Mouse (Mus musculus): ENCODE data around the gene Olfr1051. TPM values are rescaled to one million over a fixed set of nuclear protein-coding genes. Genes with fewer than 3 reads are reported as not detected.
"Not testable (repeated sequence)": the region's sequence is repeated elsewhere in the genome, so short reads cannot be mapped to it uniquely, and the experiment has no call there.

Gene Olfr1051
- polyA plus RNA-seq (2014; fragmentation: Nextera tagmentation; extraction: Ambion mirVana), result not detected in 2 replicates

- not testable (repeated sequence) for H3K9ac ChIP-seq (replicated peaks; ENCODE audit: low read depth, low read length); H3K4me3 ChIP-seq (ENCODE audit: low read depth, low read length); H3K4me1 ChIP-seq (ENCODE audit: control insufficient read depth, insufficient read depth, low read length); H3K27me3 ChIP-seq (ENCODE audit: control insufficient read depth, insufficient read depth, low read length); H3K9me3 ChIP-seq (ENCODE audit: control insufficient read depth, low read length); H3K4me2 ChIP-seq (ENCODE audit: low read depth, low read length); H3K36me3 ChIP-seq (ENCODE audit: control insufficient read depth, insufficient read depth, low read length); ATAC-seq (ENCODE audit: low read depth); H3K27ac ChIP-seq (ENCODE audit: low read depth, low read length)
Measured at GRCm38 (mm10) chr2:86278988-86279387, at the start of gene Olfr1051. Olfr1051 (minus strand) TSS chr2:86279088.

- no peaks in the 10 kb centered on the region for H3K4me1 ChIP-seq (ENCODE audit: control insufficient read depth, insufficient read depth, low read length)
- H3K9me3 ChIP-seq (ENCODE audit: control insufficient read depth, low read length), result no peaks in the 10 kb centered on the region
- no peak within 1 kb of the TSS for H3K4me2 ChIP-seq (ENCODE audit: low read depth, low read length)
- H3K27me3 ChIP-seq (ENCODE audit: control insufficient read depth, insufficient read depth, low read length), result no peaks in the 10 kb centered on the region
- WGBS, result 67% methylated on average over 3 of the region's 3 CpGs
- no peak within 1 kb of the TSS for H3K9ac ChIP-seq (replicated peaks; ENCODE audit: low read depth, low read length)
- H3K4me3 ChIP-seq (ENCODE audit: low read depth, low read length), result no peak within 1 kb of the TSS
- no peaks in the 10 kb centered on the region for H3K36me3 ChIP-seq (ENCODE audit: control insufficient read depth, insufficient read depth, low read length)
- no peak within 1 kb of the TSS for H3K27ac ChIP-seq (ENCODE audit: low read depth, low read length)
- no peak for ATAC-seq (ENCODE audit: low read depth)
Measured at GRCm38 (mm10) chr2:86315184-86315583, 36.3 kb upstream of the Olfr1051 start, which contains the start of gene Olfr1053. Olfr1053 (minus strand) TSS chr2:86315284.

GRCm38 (mm10) chr2:86292155-86292554 is 13.3 kb upstream of the Olfr1051 start, which contains the start of gene Olfr1052:
Olfr1052 (plus strand) TSS chr2:86292455.
- Histone ChIP-seq H3K27me3 (ENCODE audit: control insufficient read depth, insufficient read depth, low read length) (no peaks in the 10 kb centered on the region), H3K4me1 (ENCODE audit: control insufficient read depth, insufficient read depth, low read length) (no peaks in the 10 kb centered on the region), H3K4me3 (ENCODE audit: low read depth, low read length) (no peak within 1 kb of the TSS), H3K36me3 (ENCODE audit: control insufficient read depth, insufficient read depth, low read length) (no peaks in the 10 kb centered on the region), H3K9ac (replicated peaks; ENCODE audit: low read depth, low read length) (no peak within 1 kb of the TSS), H3K4me2 (ENCODE audit: low read depth, low read length) (no peak within 1 kb of the TSS), H3K27ac (ENCODE audit: low read depth, low read length) (no peak within 1 kb of the TSS), H3K9me3 (ENCODE audit: control insufficient read depth, low read length) (no peaks in the 10 kb centered on the region)
- no peak for ATAC-seq (ENCODE audit: low read depth)

- H3K4me1 ChIP-seq (ENCODE audit: control insufficient read depth, insufficient read depth, low read length), result not testable (repeated sequence)
Measured at GRCm38 (mm10) chr2:86258228-86258627, 20.7 kb downstream of the Olfr1051 start, which contains the start of gene Olfr1049. Olfr1049 (minus strand) TSS chr2:86258328.

GRCm38 (mm10) chr2:86240189-86240588 is 38.7 kb downstream of the Olfr1051 start, which contains the start of gene Olfr1048:
Olfr1048 (minus strand) TSS chr2:86240289.
- Histone ChIP-seq H3K9ac (replicated peaks; ENCODE audit: low read depth, low read length) (no peak within 1 kb of the TSS), H3K9me3 (ENCODE audit: control insufficient read depth, low read length) (no peaks in the 10 kb centered on the region), H3K4me1 (ENCODE audit: control insufficient read depth, insufficient read depth, low read length) (no peaks in the 10 kb centered on the region), H3K4me2 (ENCODE audit: low read depth, low read length) (no peak within 1 kb of the TSS), H3K4me3 (ENCODE audit: low read depth, low read length) (no peak within 1 kb of the TSS), H3K27ac (ENCODE audit: low read depth, low read length) (no peak within 1 kb of the TSS), H3K27me3 (ENCODE audit: control insufficient read depth, insufficient read depth, low read length) (no peaks in the 10 kb centered on the region), H3K36me3 (ENCODE audit: control insufficient read depth, insufficient read depth, low read length) (no peaks in the 10 kb centered on the region)
- ATAC-seq (ENCODE audit: low read depth), result no peak

More at GRCm38 (mm10) chr2:86258228-86258627, 20.7 kb downstream of the Olfr1051 start, which contains the start of gene Olfr1049:
- H3K36me3 ChIP-seq (ENCODE audit: control insufficient read depth, insufficient read depth, low read length); H3K9me3 ChIP-seq (ENCODE audit: control insufficient read depth, low read length); H3K4me3 ChIP-seq (ENCODE audit: low read depth, low read length); H3K9ac ChIP-seq (replicated peaks; ENCODE audit: low read depth, low read length); H3K4me2 ChIP-seq (ENCODE audit: low read depth, low read length); H3K27ac ChIP-seq (ENCODE audit: low read depth, low read length); H3K27me3 ChIP-seq (ENCODE audit: control insufficient read depth, insufficient read depth, low read length); ATAC-seq (ENCODE audit: low read depth): not testable (repeated sequence)

- Histone ChIP-seq H3K4me3 (ENCODE audit: low read depth, low read length) (no peak within 1 kb of the TSS), H3K4me2 (ENCODE audit: low read depth, low read length) (no peak within 1 kb of the TSS), H3K27ac (ENCODE audit: low read depth, low read length) (no peak within 1 kb of the TSS), H3K36me3 (ENCODE audit: control insufficient read depth, insufficient read depth, low read length) (no peaks in the 10 kb centered on the region), H3K9me3 (ENCODE audit: control insufficient read depth, low read length) (no peaks in the 10 kb centered on the region), H3K9ac (replicated peaks; ENCODE audit: low read depth, low read length) (no peak within 1 kb of the TSS), H3K27me3 (ENCODE audit: control insufficient read depth, insufficient read depth, low read length) (no peaks in the 10 kb centered on the region), H3K4me1 (ENCODE audit: control insufficient read depth, insufficient read depth, low read length) (no peaks in the 10 kb centered on the region)
- ATAC-seq (ENCODE audit: low read depth), result no peak
- 95% methylated on average over 1 of the region's 1 CpGs for WGBS
Measured at GRCm38 (mm10) chr2:86231301-86231700, 47.6 kb downstream of the Olfr1051 start, which contains the start of gene Olfr1047. Olfr1047 (minus strand) TSS chr2:86231401.

Other genes starting within 250 kb of the Olfr1051 start
- gene Olfr1034, start 233.2 kb downstream of the Olfr1051 start, polyA plus RNA-seq (2014; fragmentation: Nextera tagmentation; extraction: Ambion mirVana), result not detected in 2 replicates
- not detected in 2 replicates for gene Olfr1036, start 205.1 kb downstream of the Olfr1051 start, polyA plus RNA-seq (2014; fragmentation: Nextera tagmentation; extraction: Ambion mirVana)
- gene Olfr1037, start 191.7 kb downstream of the Olfr1051 start, polyA plus RNA-seq (2014; fragmentation: Nextera tagmentation; extraction: Ambion mirVana), result not detected in 2 replicates
- gene Olfr1039, start 143.2 kb downstream of the Olfr1051 start, polyA plus RNA-seq (2014; fragmentation: Nextera tagmentation; extraction: Ambion mirVana), result not detected in 2 replicates
- not detected in 2 replicates for gene Olfr1040, start 132.4 kb downstream of the Olfr1051 start, polyA plus RNA-seq (2014; fragmentation: Nextera tagmentation; extraction: Ambion mirVana)
- not detected in 2 replicates for gene Olfr1042, start 117.2 kb downstream of the Olfr1051 start, polyA plus RNA-seq (2014; fragmentation: Nextera tagmentation; extraction: Ambion mirVana)
- not detected in 2 replicates for gene Olfr1043, start 111.6 kb downstream of the Olfr1051 start, polyA plus RNA-seq (2014; fragmentation: Nextera tagmentation; extraction: Ambion mirVana)
- gene Olfr1044, start 101.3 kb downstream of the Olfr1051 start, polyA plus RNA-seq (2014; fragmentation: Nextera tagmentation; extraction: Ambion mirVana), result not detected in 2 replicates
- not detected in 2 replicates for gene Olfr52, start 93.4 kb downstream of the Olfr1051 start, polyA plus RNA-seq (2014; fragmentation: Nextera tagmentation; extraction: Ambion mirVana)
- gene Olfr1045, start 76.1 kb downstream of the Olfr1051 start, polyA plus RNA-seq (2014; fragmentation: Nextera tagmentation; extraction: Ambion mirVana), result not detected in 2 replicates
- not detected in 2 replicates for gene Olfr1046, start 59.8 kb downstream of the Olfr1051 start, polyA plus RNA-seq (2014; fragmentation: Nextera tagmentation; extraction: Ambion mirVana)
- not detected in 2 replicates for gene Olfr1047, start 47.7 kb downstream of the Olfr1051 start, polyA plus RNA-seq (2014; fragmentation: Nextera tagmentation; extraction: Ambion mirVana)
- gene Olfr1048, start 38.8 kb downstream of the Olfr1051 start, polyA plus RNA-seq (2014; fragmentation: Nextera tagmentation; extraction: Ambion mirVana), result not detected in 2 replicates
- not detected in 2 replicates for gene Olfr1049, start 20.8 kb downstream of the Olfr1051 start, polyA plus RNA-seq (2014; fragmentation: Nextera tagmentation; extraction: Ambion mirVana)
- gene Olfr1052, start 13.4 kb upstream of the Olfr1051 start, polyA plus RNA-seq (2014; fragmentation: Nextera tagmentation; extraction: Ambion mirVana), result not detected in 2 replicates
- not detected in 2 replicates for gene Olfr1053, start 36.2 kb upstream of the Olfr1051 start, polyA plus RNA-seq (2014; fragmentation: Nextera tagmentation; extraction: Ambion mirVana)
- not detected in 2 replicates for gene Olfr1054, start 56.3 kb upstream of the Olfr1051 start, polyA plus RNA-seq (2014; fragmentation: Nextera tagmentation; extraction: Ambion mirVana)
- not detected in 2 replicates for gene Olfr1055, start 71.2 kb upstream of the Olfr1051 start, polyA plus RNA-seq (2014; fragmentation: Nextera tagmentation; extraction: Ambion mirVana)
- gene Olfr1056, start 83.4 kb upstream of the Olfr1051 start, polyA plus RNA-seq (2014; fragmentation: Nextera tagmentation; extraction: Ambion mirVana), result not detected in 2 replicates
- gene Olfr1057, start 99.3 kb upstream of the Olfr1051 start, polyA plus RNA-seq (2014; fragmentation: Nextera tagmentation; extraction: Ambion mirVana), result not detected in 2 replicates
- gene Olfr1058, start 109.5 kb upstream of the Olfr1051 start, polyA plus RNA-seq (2014; fragmentation: Nextera tagmentation; extraction: Ambion mirVana), result not detected in 2 replicates
- gene Olfr1061, start 135.0 kb upstream of the Olfr1051 start, polyA plus RNA-seq (2014; fragmentation: Nextera tagmentation; extraction: Ambion mirVana), result not detected in 2 replicates
- not detected in 2 replicates for gene Olfr1062, start 147.7 kb upstream of the Olfr1051 start, polyA plus RNA-seq (2014; fragmentation: Nextera tagmentation; extraction: Ambion mirVana)
- gene Olfr1065, start 171.5 kb upstream of the Olfr1051 start, polyA plus RNA-seq (2014; fragmentation: Nextera tagmentation; extraction: Ambion mirVana), result not detected in 2 replicates
- gene Olfr1066, start 177.2 kb upstream of the Olfr1051 start, polyA plus RNA-seq (2014; fragmentation: Nextera tagmentation; extraction: Ambion mirVana), result not detected in 2 replicates
- not detected in 2 replicates for gene Olfr228, start 208.3 kb upstream of the Olfr1051 start, polyA plus RNA-seq (2014; fragmentation: Nextera tagmentation; extraction: Ambion mirVana)
- not detected in 2 replicates for gene Olfr1076, start 229.4 kb upstream of the Olfr1051 start, polyA plus RNA-seq (2014; fragmentation: Nextera tagmentation; extraction: Ambion mirVana)

Data from neural tube, embryonic 14.5 days (tissue).